Mouse (Mus musculus): ENCODE data around the gene Hivep1.

DNA sequence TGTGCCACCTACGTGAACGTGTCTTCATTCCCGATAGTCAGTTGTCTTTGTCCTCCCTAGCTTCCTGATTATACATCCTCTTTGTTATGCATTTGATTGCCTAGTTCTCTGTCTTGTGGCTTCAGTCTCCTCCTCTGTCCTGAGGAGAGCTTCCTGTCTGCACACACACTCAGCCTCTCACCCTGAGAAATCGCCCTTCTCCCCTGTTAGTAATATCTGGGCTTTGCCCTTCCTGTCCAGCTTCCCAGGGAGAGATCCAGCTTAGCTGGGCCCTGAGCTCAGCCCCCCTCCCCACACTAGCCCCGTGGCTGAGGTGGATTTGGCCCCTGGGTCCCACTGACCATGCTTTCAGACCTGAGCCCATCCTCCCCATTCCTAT lies 98.2 kb downstream of the Hivep1 start:
- no peak for TF ChIP-seq CTCF (IDR thresholded peaks at IDR 0.05; ENCODE audit: low read depth, low read length)
- TF ChIP-seq GATA1 (IDR thresholded peaks at IDR 0.05; ENCODE audit: borderline replicate concordance, low read length): no peak

All from G1E (cell line).